Mouse (Mus musculus): ENCODE measurements around the gene Cabp2.
A peak's percentile ranks its signal among the peaks of the same experiment; 100 is the strongest.
"Not testable (repeated sequence)": the region's sequence is repeated elsewhere in the genome, so short reads cannot be mapped to it uniquely, and the experiment has no call there.

Cabp2 gene

DNA sequence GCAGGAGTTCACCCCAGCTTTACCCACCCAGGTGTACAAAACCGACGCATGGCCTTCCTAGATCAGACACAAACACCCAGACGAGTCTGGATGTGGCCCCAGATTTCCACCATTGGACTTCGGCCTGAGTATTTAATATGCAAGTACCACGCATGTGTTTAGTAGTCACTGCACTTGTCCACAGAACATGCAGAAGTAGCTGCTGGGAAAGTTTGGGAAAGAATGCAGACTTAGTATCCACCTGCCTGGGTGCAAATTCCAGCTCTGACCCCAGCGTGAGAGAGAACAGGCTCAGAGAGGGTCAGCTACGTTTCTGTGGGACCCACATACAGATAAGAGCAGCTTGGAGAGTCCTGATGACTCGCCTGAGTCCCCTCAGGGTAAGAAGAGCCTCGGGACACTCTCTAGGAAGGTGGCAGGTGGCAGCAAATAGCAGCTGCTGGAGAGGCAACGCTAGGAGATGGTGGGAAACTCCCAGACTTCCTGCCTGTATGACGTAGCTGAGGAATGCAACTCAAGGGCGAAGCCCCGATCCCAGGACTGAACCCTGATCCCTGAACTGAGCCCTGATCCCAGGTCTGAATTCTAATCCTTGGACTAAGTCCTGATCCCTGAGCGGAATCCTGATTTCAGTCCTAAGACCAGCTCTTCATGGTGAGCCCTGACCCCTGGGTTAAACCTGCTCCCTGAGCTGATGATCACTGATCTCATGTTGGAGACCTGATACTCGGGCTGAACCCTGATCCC is 25.3 kb upstream of the Cabp2 start:
- peak in 1 of 2 experiments; percentile 24 for DNase-seq

DNA sequence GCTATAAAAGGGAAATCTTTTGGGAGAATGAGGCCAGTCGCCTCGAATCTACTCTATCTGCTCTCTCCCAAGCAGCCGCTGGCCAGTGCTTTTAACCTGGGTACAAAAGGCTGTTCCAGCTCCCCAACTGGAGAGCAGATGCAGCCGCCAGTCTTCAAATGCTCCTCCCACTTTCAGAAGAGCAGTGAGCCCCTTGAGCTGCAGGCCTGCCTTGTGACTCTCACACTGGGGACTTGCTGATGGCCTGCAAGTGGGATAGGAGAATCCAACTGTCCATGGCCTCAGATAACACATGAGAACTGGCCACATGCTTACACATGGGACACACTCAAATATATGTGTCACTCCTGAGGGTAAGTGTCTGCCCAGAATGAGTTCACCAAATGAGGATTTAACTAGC is 24.7 kb upstream of the Cabp2 start:
- DNase-seq: peak in 1 of 2 experiments; percentile 22

DNA sequence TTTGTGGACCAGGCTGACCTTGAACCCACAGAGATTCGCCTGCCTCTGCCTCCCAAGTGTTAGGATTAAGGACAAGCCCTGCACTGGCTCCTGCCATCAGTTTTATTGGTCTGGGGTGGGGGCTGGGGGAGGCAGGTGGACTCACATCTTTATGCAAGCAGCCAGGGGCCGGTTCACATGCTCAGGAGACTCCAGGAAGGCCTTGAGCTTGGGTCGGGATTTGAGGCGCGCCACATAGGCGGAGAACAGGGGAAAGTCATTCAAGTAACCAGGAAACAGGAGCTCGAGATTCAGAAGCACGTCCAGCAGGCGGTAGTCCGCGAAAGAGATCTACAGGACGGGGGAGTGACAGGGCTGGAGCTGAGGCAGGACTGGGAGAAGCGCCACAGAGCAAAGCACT is 24.0 kb upstream of the Cabp2 start:
- DNase-seq: peak in 1 of 2 experiments; percentile 18

DNA sequence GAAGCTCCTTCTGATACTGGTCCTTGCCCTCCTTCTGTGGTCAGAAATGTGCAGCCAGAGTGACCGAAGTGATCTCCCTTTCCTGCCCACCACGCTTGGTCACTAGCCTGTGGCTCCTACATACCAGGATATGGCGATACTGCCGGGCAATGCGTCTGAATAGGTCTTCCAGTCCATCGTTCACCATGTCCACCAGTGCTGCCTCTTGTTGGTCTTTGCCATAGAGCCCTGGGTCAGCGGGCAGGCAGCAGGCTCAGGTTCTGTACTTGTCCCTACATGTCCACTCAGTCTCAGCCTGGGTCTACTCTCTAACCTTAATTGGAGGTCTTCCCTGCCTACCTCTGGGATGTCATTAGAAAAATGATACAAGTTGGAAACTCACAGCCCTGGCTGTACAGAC is 23.4 kb upstream of the Cabp2 start:
- DNase-seq: peak in 1 of 2 experiments; percentile 15

DNA sequence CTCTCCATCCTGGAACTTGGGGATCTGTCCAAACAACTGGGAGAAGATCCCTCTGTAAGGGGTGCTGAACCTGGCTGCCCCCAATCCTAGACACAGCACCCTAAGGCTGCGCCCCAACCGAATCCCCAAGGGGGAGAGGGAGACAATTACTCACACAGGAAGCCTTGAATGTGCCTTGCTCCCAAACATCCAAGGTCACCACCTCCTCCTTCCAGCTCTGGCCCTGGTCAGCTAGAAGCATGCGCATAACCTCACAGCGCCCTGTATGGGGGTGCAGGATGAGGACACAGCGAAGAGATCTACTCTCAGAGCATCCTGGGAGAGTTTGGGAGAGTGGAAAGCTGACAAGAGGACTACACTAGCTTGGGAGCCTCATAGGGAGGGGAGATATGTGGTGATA is 22.8 kb upstream of the Cabp2 start:
- peak in 1 of 2 experiments; percentile 18 for DNase-seq

DNA sequence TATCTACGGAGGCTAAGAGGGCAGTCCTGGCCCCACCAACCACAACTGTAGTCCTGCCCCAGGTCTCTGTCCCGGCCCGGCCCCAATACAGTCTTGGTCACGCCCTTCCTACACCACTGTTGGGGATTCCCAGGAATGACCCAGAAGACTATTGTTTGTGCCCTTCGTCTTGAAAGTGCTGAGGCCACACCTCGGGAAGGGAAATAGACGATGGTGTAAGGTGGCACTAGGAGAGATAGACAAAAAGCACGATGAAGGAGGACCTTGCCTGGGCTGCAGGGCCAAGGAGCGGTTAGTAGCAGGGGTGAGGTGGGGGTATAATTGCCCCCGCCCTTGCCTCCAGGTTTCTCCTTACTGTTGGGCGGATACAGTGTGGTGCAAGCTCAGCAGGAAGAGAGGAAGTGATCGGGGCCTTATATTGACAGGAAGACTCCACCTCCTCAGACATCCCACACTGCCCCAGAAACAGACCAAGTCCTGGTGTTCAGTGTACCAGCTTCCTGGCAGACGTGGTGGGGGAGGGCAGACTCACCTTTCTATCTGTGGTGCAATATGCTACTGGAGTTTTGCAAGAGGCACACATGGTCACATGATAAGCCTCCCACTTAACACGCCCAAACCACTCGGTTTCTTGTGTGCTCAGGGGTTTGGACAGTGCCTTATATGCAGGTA is 22.2 kb upstream of the Cabp2 start, which contains the start of gene Gstp3:
TSS of gene Gstp3 (minus strand) at position 501 of the 672 bp plus-strand sequence.
- peak; percentile 55 to 64 for DNase-seq

DNA sequence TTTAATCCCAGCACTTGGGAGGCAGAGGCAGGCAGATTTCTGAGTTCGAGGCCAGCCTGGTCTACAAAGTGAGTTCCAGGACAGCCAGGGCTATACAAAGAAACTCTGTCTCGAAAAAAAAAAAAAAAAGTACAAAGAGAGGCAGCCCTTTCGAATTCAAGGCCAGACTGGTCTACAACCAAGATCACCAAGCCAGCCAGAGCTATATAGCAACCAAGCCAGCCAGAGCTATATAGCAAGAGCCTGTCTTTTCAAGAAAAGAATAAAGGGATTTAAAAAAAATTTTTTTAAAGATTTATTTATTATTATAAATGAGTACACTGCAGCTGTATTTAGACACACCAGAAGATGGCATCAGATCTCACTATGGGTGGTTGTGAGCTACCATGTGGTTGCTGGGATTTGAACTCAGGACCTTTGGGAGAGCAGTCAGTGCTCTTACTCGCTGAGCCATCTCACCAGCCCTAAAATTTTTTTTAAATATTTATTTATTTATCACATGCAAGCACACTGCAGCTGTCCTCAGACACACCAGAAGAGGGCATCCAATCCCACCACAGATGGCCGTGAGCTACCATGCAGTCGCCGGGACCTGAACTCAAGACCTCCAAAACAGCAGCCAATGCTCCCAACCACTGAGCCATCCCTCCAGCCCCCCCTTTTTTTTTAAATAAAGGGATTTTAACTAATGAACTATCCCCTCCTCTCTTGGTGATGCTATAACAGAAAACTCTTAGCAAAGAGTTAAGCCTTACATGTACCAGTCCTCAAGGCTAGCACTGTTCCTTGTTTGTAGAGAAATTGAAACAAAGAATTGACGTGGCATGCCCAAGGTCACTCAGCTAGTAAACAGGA is 21.1 kb upstream of the Cabp2 start:
- peak in 1 of 2 experiments; percentile 13 for DNase-seq

DNA sequence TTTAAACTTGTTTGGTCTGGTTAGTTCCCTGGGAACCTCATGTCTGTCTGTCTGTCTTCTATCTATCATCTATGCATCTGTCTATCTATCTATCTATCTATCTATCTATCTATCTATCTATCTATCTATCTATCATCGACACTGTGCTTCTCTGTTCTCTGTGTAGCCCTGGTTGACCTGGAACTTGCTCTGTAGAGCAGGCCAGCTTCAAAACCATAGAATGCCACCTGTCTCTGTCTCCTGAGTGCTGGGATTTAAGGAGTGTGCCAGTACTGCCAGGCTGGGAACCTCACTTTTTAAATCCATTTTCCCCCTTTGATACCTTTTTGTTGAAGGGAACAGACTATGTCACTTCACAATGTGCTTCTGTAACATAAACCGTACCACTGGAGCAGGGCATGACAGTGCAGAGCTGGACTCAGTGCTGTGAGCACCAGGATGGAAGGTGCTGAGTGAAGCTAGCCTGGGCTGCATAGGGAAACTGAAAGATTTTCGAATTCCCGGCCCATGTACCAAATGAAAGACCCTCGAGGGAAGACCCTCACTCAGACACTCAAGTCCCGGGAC is 20.4 kb upstream of the Cabp2 start:
- no peak for DNase-seq

DNA sequence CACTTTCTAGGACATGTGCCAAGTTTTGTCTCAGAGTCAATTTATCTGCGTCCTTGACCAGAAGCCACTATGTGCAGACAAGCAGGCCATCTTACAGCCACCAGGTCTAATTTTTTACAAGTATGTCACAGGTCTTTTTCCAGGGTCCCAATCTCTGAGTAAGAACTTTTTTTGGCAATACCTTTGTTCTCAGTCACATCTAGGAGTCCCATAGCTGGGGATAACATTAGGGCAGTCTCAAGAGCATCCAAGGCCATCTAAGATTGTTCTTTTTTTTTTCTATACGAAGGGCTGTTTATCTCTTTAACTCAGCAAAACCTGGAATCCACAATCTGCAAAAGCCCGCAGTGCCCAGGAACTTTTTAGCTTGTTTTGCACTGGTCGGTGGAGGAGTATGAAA is 18.0 kb upstream of the Cabp2 start:
- DNase-seq: not testable (repeated sequence)

DNA sequence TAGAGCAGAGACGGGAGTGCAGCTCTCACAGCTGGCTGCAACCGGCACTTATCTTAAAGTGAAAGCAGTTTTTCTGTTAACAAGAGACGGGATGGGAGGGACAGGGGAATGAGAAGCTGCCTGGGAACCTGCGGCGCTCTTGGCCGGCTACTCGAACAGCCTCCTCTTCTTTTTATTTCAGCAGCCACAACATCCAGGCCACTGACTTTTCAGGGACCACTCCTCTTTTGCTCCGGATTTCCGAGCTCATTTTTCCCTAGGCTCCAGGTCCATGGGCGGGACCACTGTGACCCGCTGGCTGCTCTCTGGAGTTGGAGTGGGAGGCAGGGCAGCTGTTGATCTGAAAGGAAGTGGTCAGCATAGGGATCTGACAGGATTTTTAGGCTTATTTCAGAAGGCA is 16.9 kb upstream of the Cabp2 start:
- peak in 1 of 2 experiments; percentile 21 for DNase-seq

DNA sequence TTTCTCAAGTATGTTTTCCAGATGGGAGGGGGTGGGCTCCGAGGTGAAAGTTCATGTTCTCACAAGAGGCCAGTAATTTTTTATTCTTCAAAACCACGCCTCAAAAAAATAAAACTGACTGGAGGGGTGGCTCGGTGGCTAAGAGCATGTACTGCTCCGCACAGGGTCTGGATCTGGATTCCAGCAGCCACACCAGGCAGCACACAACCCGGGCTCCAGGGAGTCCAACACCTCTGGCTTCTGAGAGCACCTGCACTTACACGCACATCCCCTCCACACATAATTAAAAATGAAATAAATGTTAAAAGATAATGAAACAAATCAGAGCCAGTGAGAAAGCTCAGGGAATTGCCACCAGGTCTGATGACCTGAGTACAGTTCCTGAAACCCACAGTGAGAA is 15.1 kb upstream of the Cabp2 start:
- peak in 1 of 2 experiments; percentile 18 for DNase-seq

DNA sequence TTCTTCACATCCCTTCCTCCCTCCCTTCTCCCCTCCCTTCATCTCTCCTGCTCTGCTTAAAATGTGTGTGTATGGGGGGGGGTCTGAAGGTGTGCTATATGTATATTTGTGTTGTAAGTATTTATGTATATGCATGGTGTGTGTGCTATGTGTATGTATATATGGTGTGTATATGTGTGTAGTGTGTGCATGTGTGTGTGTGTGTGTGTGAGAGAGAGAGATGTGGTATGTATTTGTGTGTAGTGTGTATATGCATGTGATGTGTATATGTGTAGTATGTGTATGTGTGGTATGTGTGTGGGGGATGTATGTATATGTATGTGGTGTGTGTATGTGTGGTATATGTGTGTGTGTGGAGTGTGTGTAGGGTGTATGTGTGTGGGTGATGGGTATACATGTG is 14.5 kb upstream of the Cabp2 start:
- DNase-seq: no peak

DNA sequence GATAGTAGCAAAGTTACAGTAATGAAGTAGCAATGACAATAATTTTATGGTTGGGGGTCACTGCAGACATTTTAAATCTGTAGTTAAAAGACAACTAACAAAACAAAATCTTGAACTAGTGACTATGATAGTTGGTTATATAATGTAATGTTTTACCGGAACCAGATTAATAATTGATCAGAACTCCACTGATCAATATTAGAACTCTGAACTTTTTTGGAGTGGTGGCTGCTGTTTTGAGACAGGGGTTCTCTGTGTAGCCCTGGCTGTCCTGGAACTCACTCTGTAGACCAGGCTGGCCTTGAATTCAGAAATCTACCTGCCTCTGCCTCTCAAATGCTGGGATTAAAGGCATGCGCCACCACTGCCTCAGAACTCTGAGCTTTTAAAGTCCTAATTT is 13.1 kb upstream of the Cabp2 start:
- not testable (repeated sequence) for DNase-seq

DNA sequence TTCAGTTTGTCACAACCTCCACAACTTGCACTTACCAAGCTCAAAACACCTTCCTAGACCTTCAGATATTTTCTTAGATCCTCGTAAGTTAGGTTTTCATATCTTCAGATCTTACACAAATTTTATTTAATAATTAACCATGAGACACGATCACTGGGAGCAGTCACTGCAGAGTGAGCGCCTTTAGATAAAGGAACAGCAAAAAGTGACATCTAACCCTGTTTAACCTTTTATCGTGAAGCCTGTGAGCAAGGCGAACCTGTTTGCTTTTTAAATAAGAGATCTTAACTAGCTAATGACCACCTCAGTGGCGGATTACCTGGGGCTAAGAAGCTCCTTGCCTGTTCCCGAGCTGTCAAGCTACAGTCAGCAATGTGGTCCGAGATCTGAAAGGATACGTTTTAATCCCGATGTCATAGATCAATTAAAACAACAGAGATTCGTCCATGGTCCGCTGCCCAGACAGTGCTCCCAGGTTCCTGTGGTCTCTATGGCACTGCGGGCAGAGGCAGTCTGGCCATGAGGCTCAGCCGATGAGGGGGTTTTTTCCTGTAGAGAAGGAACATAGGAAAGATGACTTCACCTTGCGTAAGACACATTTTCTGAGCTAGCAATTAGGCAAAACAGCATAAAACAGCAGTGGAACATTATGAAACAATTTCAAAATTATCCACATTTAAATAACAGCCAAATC is 12.5 kb upstream of the Cabp2 start:
- DNase-seq: peak in 1 of 2 experiments; percentile 8

DNA sequence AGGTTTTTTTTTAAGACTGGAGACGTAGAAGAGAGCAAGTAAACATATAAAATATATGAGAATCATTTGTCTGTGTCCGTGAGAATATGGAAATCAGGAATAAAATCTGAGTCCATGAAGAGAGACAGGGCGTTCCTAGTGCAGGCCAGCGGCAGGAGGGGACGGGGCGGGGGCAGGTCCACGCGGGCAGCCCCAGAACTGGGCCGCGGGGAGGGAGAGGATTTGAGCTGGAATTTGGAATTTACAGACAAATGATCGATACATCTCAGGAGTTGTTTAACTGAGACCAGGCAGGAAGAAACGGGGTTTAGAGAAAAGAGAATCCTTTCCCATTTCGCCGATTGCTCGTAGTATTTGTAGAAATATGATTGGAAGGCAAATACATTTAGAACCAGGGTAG is 11.1 kb upstream of the Cabp2 start:
- peak in 1 of 2 experiments; percentile 7 for DNase-seq

DNA sequence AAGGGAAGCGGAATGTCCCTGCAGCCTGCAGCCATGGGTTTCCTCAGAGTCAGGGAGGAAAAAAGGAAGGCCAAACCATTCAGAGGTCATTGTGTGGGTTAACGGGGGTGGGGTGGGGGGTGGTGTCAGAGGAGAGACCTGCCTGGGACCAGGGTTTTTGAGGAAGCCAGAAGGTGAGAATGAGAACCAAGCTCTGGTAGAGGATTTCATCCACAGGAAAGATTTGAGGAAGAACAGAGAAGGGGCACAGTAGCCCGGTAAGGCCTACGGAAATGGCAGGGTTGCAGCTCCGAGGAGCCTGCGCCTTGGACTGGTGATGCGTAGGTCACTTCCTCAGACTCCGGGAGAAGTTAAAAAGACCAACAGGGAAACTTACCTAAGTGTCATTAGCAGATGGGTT is 10.6 kb upstream of the Cabp2 start:
- DNase-seq: no peak

DNA sequence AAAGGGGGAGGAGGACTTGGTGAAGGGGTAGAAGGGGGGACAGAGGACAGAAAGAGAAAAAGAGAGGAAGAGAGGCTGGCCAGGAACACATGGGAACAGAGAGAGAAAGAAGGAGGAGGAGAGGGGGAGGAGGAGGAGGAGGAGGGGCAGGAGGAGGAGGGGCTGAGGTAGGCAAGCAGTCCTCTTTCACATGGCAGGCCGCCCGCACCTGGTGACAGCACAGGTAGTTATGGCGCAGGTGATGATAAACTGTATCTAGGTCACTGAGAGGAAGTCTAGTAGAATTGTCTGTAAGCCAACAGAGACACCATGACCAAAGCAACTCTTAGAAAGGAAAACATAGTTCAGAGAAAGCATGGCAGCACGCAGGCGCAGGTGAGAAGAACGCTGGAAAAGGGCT is 10.0 kb upstream of the Cabp2 start:
- no peak for DNase-seq

DNA sequence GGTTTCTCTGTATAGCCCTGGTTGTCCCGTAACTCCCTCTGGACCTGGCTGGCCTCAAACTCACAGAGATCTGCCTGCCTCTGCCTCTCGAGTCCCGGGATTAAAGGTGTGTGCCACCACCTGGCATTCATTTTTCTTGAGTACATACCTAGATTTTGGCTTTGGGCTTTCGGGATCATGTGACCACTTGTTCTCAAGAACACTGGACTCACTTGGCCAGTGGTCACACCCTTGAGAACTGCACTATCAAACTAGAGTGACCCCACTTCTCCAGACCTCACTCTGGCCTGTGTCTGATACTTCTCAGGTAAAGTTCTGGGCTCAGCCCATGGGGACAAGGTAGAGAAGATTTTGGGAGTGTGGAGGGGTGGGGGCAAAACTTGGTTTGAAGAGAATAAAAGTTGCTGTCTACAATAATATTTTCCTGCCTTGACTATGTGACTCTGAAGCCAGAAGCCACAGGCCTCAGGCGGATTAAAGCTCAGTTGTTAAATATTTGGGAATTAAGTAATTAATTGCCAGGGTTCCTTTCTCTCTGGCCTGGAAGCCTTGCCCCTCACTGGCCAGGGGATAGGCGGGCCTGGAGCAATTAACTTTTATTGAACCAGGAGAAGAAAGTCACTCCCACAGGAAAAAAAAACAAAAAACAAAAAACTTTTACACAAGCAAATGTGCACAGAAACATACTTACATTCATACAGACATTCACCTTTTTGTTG is 8.5 kb upstream of the Cabp2 start:
- DNase-seq: peak in 1 of 2 experiments; percentile 7

DNA sequence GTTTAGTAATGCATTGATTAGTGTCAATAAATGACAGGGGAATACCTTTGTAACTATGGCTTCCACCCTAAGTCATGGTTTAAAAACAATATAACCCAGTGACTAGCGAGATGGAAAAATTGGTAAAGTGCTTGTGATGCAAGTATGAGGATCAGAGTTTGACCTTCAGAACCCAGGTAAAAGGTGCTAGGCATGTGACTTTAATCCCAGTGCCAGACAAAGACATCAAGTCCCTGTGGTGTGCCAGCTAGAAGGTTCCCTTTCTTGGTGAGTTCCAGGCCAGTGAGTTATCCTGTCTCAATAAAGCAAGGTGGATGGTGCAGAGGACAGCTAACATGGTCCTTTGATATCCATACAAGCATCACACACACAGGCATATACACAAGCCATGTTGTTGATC is 5.8 kb upstream of the Cabp2 start:
- DNase-seq: no peak

DNA sequence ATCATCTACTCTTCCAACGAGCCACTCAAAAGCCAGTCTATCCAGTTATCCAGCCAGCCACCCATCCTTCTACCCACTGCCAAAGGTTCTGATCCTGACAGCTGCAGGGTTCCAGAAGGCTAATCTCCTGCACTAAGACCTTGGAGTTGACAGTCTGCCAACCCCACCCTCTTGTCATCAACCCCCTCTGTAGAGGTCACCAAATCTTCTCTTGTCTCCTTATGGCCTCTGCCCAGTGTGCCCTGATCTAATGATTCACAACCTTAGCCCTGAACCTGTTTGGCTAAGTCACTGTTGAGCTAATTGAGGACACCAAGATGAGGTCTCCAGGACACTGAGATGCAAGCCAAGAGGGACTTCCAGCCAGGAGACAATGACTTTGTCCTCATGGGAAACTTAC is 1.8 kb upstream of the Cabp2 start:
- no peak for DNase-seq

DNA sequence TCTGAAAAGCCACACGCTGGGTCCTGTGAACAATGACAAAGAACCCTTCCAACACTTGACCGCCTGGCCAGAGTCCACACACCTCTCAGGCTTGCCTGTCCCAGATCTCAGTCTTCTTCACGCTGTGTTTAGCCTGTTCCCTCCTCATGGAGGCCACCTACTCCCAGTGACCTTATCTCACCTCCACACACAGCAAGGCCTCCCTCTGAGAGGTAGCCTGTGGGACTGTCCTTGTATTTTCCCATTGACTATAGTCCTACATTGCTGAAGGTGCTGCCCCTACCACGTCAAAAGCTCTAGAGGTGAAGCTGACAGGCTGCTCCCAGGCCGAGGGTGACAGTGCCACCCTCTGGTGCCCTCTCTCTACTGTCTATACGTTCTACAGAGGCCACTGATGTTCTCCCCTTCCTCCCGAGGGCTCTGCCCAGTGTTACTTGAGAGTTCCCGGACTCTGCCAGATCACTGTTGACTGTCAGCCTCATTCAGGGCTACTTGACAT is 818 bp upstream of the Cabp2 start:
- DNase-seq: peak in 1 of 2 experiments; percentile 25
